Mouse (Mus musculus): ENCODE measurements at regions not wholly inside any gene's neighbourhood (a gene's known extent, or its start where the extent isn't known, plus 50 kb on each side); places are given as distances from the start of the nearest gene placed in this dataset.

DNA sequence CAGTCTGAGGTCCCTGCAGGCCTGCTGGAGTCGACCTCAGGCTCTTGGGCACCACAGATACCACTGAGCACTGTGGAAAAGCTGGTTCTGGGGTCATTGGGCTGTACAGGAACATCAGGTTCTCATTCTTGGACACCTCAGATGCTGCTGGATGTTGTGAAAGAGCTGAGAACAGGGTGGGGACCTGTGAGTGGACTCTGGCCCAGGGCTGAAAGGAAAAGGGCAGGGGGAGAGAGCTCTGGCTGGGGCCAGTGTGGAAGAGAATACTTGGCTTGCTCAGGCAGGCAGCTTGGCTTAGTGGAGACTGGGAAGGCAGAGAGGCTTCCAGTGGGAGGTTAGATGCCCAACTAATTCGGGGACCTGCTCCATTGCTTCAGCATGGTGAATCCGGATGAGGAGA lies 115.7 kb upstream of the Ngly1 start:
- Histone ChIP-seq H3K27ac (ENCODE audit: low read depth) (no peak overlapping the region), H3K4me3 (ENCODE audit: low read depth, low read length) (no peak overlapping the region), H3K36me3 (replicated peaks; ENCODE audit: insufficient read depth, low read length) (no peaks in the 10 kb centered on the region), H3K4me1 (ENCODE audit: insufficient read depth) (no peaks in the 10 kb centered on the region), H3K9ac (replicated peaks) (no peak overlapping the region), H3K4me2 (ENCODE audit: low read depth, low read length) (no peak overlapping the region), H3K27me3 (ENCODE audit: insufficient read depth, low read length) (no peaks in the 10 kb centered on the region), H3K9me3 (ENCODE audit: low read length) (no peaks in the 10 kb centered on the region)
- ATAC-seq (no peak), DNase-seq (no peak)
- TF ChIP-seq EP300 (IDR thresholded peaks at IDR 0.05; ENCODE audit: low read depth), result no peak
- TF ChIP-seq CTCF (IDR thresholded peaks at IDR 0.05; ENCODE audit: low read depth), result no peak
- WGBS (ENCODE audit: insufficient replicate concordance), result 58% methylated on average over 3 of the region's 3 CpGs

DNA sequence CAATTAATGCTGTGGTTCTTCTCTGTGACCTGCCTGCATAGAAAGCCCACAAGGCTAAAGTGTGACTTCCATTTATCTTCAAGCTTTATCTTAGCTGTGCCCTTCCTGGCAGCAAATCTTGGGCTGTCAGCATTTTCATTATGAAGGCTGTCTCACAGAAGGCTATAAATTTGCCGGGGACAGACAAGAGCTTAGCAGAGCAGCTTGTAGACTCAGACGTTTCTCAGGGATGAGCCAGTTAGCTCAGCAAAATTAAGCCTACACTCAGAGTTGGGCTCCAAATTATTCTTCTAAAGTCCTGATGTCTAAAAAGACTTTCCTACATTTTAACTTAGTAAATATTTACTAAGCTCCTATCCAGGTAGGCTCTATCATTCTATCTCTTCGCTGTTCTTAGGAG lies 112.9 kb upstream of the Ngly1 start:
- H3K4me1 ChIP-seq (ENCODE audit: insufficient read depth), result no peaks in the 10 kb centered on the region
- ATAC-seq, result no peak
- no peak for DNase-seq

DNA sequence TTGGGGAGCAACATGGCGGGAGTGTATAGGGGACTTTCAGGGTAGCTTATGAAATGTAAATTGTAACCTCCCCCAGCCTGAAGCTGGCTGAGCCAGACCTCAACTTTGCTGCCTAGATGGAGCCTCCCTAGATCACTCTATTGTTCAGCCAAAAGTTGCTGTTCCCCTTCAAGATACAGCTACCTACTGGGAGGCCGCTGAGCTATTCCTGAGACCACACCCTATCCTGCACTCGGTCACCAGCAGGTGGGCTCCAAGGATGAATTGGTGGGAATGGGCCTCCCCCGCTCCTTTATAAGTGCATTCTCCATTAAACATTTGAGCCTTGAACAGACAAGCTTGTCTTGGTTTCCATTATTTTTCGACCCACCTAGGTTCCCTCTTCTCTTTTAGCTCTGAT lies 104.8 kb upstream of the Ngly1 start:
- no peaks in the 10 kb centered on the region for H3K9me3 ChIP-seq (ENCODE audit: low read length)
- no peak overlapping the region for H3K4me3 ChIP-seq (ENCODE audit: low read depth, low read length)
- 76% methylated on average over 5 of the region's 5 CpGs for WGBS (ENCODE audit: insufficient replicate concordance)
- H3K4me1 ChIP-seq (ENCODE audit: insufficient read depth), result no peaks in the 10 kb centered on the region
- ATAC-seq, result no peak
- TF ChIP-seq CTCF (IDR thresholded peaks at IDR 0.05; ENCODE audit: low read depth) (no peak), EP300 (IDR thresholded peaks at IDR 0.05; ENCODE audit: low read depth) (no peak)
- H3K27ac ChIP-seq (ENCODE audit: low read depth), result no peak overlapping the region
- DNase-seq, result no peak
- H3K27me3 ChIP-seq (ENCODE audit: insufficient read depth, low read length), result no peaks in the 10 kb centered on the region
- no peaks in the 10 kb centered on the region for H3K36me3 ChIP-seq (replicated peaks; ENCODE audit: insufficient read depth, low read length)
- no peak overlapping the region for H3K4me2 ChIP-seq (ENCODE audit: low read depth, low read length)
- no peak overlapping the region for H3K9ac ChIP-seq (replicated peaks)

More for the DNA sequence above, 112.9 kb upstream of the Ngly1 start:
- Histone ChIP-seq H3K9ac (replicated peaks) (no peak overlapping the region), H3K9me3 (ENCODE audit: low read length) (no peaks in the 10 kb centered on the region), H3K36me3 (replicated peaks; ENCODE audit: insufficient read depth, low read length) (no peaks in the 10 kb centered on the region), H3K27me3 (ENCODE audit: insufficient read depth, low read length) (no peaks in the 10 kb centered on the region), H3K4me2 (ENCODE audit: low read depth, low read length) (no peak overlapping the region), H3K27ac (ENCODE audit: low read depth) (no peak overlapping the region), H3K4me3 (ENCODE audit: low read depth, low read length) (no peak overlapping the region)
- TF ChIP-seq EP300 (IDR thresholded peaks at IDR 0.05; ENCODE audit: low read depth), result no peak
- TF ChIP-seq CTCF (IDR thresholded peaks at IDR 0.05; ENCODE audit: low read depth), result no peak
- 53% methylated on average over 3 of the region's 3 CpGs for WGBS (ENCODE audit: insufficient replicate concordance)

DNA sequence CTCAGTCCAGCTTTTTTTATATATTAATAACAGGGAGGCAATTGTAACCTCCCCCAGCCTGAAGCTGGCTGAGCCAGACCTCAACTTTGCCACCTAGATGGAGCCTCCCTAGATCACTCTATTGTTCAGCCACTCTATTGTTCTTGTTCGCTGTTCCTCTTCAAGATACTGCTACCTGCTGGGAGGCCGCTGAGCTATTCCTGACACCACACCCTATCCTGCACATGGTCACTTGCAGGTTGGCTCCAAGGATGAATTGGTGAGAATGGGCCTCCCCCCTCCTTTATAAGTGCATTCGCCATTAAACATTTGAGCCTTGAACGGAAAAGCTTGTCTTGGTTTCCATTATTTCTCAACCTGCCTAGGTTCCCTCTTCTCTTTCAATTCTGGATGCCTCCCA lies 102.3 kb upstream of the Ngly1 start:
- H3K36me3 ChIP-seq (replicated peaks; ENCODE audit: insufficient read depth, low read length), result no peaks in the 10 kb centered on the region
- no peaks in the 10 kb centered on the region for H3K9me3 ChIP-seq (ENCODE audit: low read length)
- H3K27me3 ChIP-seq (ENCODE audit: insufficient read depth, low read length), result no peaks in the 10 kb centered on the region
- DNase-seq, result no peak
- no peak overlapping the region for H3K9ac ChIP-seq (replicated peaks)
- H3K4me3 ChIP-seq (ENCODE audit: low read depth, low read length), result no peak overlapping the region
- H3K4me2 ChIP-seq (ENCODE audit: low read depth, low read length), result no peak overlapping the region
- WGBS (ENCODE audit: insufficient replicate concordance), result 66% methylated on average over 4 of the region's 4 CpGs
- H3K4me1 ChIP-seq (ENCODE audit: insufficient read depth), result no peaks in the 10 kb centered on the region
- TF ChIP-seq EP300 (IDR thresholded peaks at IDR 0.05; ENCODE audit: low read depth) (no peak), CTCF (IDR thresholded peaks at IDR 0.05; ENCODE audit: low read depth) (no peak)
- no peak for ATAC-seq
- H3K27ac ChIP-seq (ENCODE audit: low read depth), result no peak overlapping the region

DNA sequence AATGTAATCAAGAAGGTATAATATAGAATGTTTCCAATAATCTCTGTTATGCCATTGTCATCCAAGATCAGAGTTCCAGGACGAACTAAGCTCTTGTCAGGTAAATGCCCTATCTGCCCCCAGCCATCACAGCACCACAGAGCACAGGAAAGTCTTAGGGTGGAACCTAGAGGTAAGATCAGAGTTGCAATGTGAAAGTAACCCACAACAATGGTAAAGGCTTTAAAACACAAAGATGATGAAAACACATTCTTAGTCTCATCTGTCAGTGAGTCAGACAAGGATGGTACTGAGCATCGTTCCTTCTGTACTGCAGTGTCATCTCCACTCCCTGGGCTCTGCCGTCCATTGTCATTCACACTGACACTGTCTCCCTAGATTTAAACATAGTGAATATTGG lies 97.3 kb upstream of the Ngly1 start:
- no peak for ATAC-seq

DNA sequence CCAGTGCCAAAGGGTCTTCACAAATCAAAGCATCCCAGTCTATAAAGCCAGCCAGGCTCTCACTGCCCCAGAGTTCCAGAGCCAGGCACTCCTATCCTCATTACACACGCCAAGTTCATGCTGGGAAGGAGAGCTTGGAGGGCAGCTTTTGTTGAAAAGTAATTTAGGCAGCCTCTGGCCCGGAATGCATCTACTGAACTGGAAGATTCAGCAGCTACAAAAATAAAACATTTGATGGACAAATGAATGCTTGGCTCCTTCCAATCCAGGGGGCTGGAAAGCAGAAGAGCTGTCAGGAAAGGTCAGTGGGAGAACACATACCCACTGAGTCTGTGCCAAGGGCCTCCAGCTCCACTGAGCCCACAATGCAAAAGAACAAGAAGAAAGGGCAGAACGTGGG lies 96.4 kb upstream of the Ngly1 start:
- H3K4me1 ChIP-seq (ENCODE audit: insufficient read depth), result no peaks in the 10 kb centered on the region
- H3K27me3 ChIP-seq (ENCODE audit: insufficient read depth, low read length), result no peaks in the 10 kb centered on the region
- no peak overlapping the region for H3K27ac ChIP-seq (ENCODE audit: low read depth)
- no peak overlapping the region for H3K4me3 ChIP-seq (ENCODE audit: low read depth, low read length)
- no peak overlapping the region for H3K4me2 ChIP-seq (ENCODE audit: low read depth, low read length)
- TF ChIP-seq CTCF (IDR thresholded peaks at IDR 0.05; ENCODE audit: low read depth), result no peak
- no peak for DNase-seq
- no peaks in the 10 kb centered on the region for H3K9me3 ChIP-seq (ENCODE audit: low read length)
- H3K36me3 ChIP-seq (replicated peaks; ENCODE audit: insufficient read depth, low read length), result no peaks in the 10 kb centered on the region
- 58% methylated on average over 3 of the region's 3 CpGs for WGBS (ENCODE audit: insufficient replicate concordance)
- no peak for ATAC-seq
- H3K9ac ChIP-seq (replicated peaks), result no peak overlapping the region

More for the DNA sequence above, 97.3 kb upstream of the Ngly1 start:
- Histone ChIP-seq H3K9me3 (ENCODE audit: low read length) (no peaks in the 10 kb centered on the region), H3K27me3 (ENCODE audit: insufficient read depth, low read length) (no peaks in the 10 kb centered on the region), H3K4me2 (ENCODE audit: low read depth, low read length) (no peak overlapping the region), H3K27ac (ENCODE audit: low read depth) (no peak overlapping the region), H3K9ac (replicated peaks) (no peak overlapping the region), H3K4me1 (ENCODE audit: insufficient read depth) (no peaks in the 10 kb centered on the region), H3K36me3 (replicated peaks; ENCODE audit: insufficient read depth, low read length) (no peaks in the 10 kb centered on the region), H3K4me3 (ENCODE audit: low read depth, low read length) (no peak overlapping the region)
- TF ChIP-seq EP300 (IDR thresholded peaks at IDR 0.05; ENCODE audit: low read depth) (no peak), CTCF (IDR thresholded peaks at IDR 0.05; ENCODE audit: low read depth) (no peak)
- no peak for DNase-seq
- WGBS (ENCODE audit: insufficient replicate concordance), result 67% methylated on average over 3 of the region's 3 CpGs

DNA sequence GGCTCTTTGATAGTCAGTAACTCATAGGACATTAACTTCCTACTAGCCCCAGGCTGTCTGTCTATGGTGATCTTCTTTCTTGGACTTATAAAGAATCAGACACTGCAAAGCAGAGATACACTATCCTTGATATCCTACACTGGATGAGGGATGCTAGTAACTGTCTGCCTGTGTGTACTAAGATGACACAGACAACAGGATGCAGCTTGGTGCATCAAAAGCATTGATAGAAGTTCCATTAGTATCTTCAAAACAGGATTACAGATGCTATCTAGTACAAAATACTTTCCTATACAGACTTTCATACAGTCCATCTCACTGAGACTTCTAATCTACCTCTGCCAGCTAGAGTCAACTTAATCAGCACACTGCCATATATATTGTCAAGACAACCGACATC lies 94.0 kb upstream of the Ngly1 start:
- TF ChIP-seq CTCF (IDR thresholded peaks at IDR 0.05; ENCODE audit: low read depth) (no peak), EP300 (IDR thresholded peaks at IDR 0.05; ENCODE audit: low read depth) (no peak)
- H3K4me2 ChIP-seq (ENCODE audit: low read depth, low read length), result no peak overlapping the region
- H3K9ac ChIP-seq (replicated peaks), result no peak overlapping the region
- no peak overlapping the region for H3K4me3 ChIP-seq (ENCODE audit: low read depth, low read length)
- no peaks in the 10 kb centered on the region for H3K27me3 ChIP-seq (ENCODE audit: insufficient read depth, low read length)
- no peaks in the 10 kb centered on the region for H3K4me1 ChIP-seq (ENCODE audit: insufficient read depth)
- DNase-seq (no peak), ATAC-seq (no peak)
- no peaks in the 10 kb centered on the region for H3K36me3 ChIP-seq (replicated peaks; ENCODE audit: insufficient read depth, low read length)
- H3K27ac ChIP-seq (ENCODE audit: low read depth), result no peak overlapping the region
- no peaks in the 10 kb centered on the region for H3K9me3 ChIP-seq (ENCODE audit: low read length)
- 78% methylated on average over 1 of the region's 1 CpGs for WGBS (ENCODE audit: insufficient replicate concordance)
